Comparison of ENCODE assay signal across 1 mouse cellular context in the genomic region with DNA sequence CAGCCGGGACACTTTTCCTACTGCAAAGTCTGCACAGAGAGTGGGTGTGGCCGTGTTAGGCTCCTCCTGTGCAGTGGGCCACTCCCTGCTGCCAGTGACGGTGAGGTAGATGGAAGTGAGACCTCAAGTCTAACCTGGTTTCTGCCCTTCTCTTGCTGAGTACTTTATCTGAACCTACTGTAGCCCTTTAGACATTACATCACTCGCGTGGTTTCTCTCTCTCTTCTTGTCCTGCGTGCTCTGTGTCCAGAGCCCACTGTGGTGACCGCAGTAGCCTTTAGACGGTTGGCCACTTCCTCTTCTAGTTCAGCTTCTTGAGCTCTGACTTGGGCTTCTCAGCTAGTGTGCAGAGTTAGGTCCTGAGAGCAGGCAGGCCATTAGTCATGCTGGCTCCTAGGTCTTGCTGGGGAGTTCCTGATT.
TF ChIP-seq lines count a peak whose summit lies in the region.

No protein-coding gene starts in this region.

TF ChIP-seq in CH12.LX, 34 proteins besides CTCF, POLR2A, EP300 and RAD21 (continued from another document):
- TF ChIP-seq KAT2A (IDR thresholded peaks at IDR 0.05; ENCODE audit: insufficient replicate concordance, low read length) (no peak), ETS1 (conservative IDR thresholded peaks at IDR 0.05; ENCODE audit: low read depth, low read length) (peak; percentile 31; the same call in 1 of the 2 replicates), USF2 (conservative IDR thresholded peaks at IDR 0.05; ENCODE audit: low read depth, low read length) (no peak), NRF1 (IDR thresholded peaks at IDR 0.05; ENCODE audit: low read depth, low read length) (no peak), IRF4 (IDR thresholded peaks at IDR 0.05; ENCODE audit: low read depth, low read length) (peak; percentile 39; the same call in 1 of the 2 replicates), CHD1 (IDR thresholded peaks at IDR 0.05; ENCODE audit: low read depth, low read length) (no peak), ZKSCAN1 (IDR thresholded peaks at IDR 0.05; ENCODE audit: borderline replicate concordance, low read depth, low read length) (no peak), RCOR1 (conservative IDR thresholded peaks at IDR 0.05; ENCODE audit: low read depth, low read length) (no peak), SIN3A (IDR thresholded peaks at IDR 0.05; ENCODE audit: low read length) (0 out of 2 replicates have a peak, but pooled peaks have one; percentile 33), NELFE (IDR thresholded peaks at IDR 0.05; ENCODE audit: low read depth, low read length) (no peak), PAX5 (IDR thresholded peaks at IDR 0.05; ENCODE audit: low read length) (no peak), TCF12 (IDR thresholded peaks at IDR 0.05; ENCODE audit: low read depth, low read length) (no peak), SMC3 (IDR thresholded peaks at IDR 0.05; ENCODE audit: low read depth, low read length) (peak; percentile 2; the same call in 1 of the 2 replicates), ELF1 (IDR thresholded peaks at IDR 0.05; ENCODE audit: low read depth, low read length) (peak; percentile 64), MAX (IDR thresholded peaks at IDR 0.05; ENCODE audit: low read length) (no peak), MEF2A (IDR thresholded peaks at IDR 0.05; ENCODE audit: borderline replicate concordance, low read depth, low read length) (no peak), MXI1 (IDR thresholded peaks at IDR 0.05; ENCODE audit: low read depth, low read length) (peak; percentile 34; the same call in 1 of the 2 replicates), ZMIZ1 (IDR thresholded peaks at IDR 0.05; ENCODE audit: low read depth, low read length) (0 out of 2 replicates have a peak, but pooled peaks have one; percentile 27), CHD2 (IDR thresholded peaks at IDR 0.05; ENCODE audit: low read length) (no peak), MAFK (IDR thresholded peaks at IDR 0.05; ENCODE audit: insufficient replicate concordance, low read length) (no peak)
